Mouse (Mus musculus): Measurements from ENCODE around the gene Msh5.
A peak's percentile ranks its signal among the peaks of the same experiment; 100 is the strongest.

The Msh5 gene

DNA sequence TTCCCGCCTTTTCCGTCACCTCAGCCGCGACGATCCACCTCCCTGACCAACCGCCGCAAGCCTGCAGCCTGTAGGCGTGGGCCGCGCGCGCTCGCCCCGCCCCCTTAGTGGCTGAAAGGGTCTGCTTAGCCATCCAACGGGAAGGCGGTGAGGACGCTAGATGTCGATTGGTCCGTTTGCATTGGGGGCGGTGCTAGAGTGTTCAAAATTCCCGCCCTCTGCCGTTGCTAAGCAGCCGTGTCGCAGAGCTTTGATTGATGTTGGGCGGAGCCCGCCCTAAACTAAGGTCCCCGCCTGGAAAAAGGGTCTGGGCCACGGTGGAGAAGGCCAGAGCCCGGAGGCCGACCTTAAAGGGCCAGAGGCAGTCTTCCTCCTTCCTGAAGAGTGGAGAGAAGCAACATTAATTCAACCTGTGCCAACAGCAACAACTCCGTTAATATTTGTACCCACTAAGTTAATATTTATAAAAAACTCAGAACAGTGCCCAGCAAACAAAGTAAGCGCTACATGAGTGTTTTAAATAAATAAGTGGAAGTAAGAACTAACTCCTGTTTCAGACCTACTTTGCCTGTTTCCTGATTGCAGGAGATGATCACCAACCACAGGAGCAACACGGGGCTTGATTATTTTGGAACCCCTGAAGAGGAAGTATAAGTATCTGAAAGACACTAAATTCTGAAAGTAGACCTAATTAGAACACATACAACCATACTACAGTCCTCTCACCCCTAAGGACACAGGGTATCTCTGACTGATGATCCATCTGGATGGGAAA lies at the start of gene Msh5:
Gene Msh5, minus strand, starts transcription at position 65 of the 775 bp plus-strand sequence.
- DNase-seq (ENCODE audit: low spot score in 2 of 2) = peak; percentile 91 to 92

GRCm38 (mm10) chr17:35094475-35095365 lies 48.2 kb upstream of the Msh5 start:
- no peak for DNase-seq (ENCODE audit: low spot score in 2 of 2)

- no peak for DNase-seq (ENCODE audit: low spot score in 2 of 2)
Measured at GRCm38 (mm10) chr17:35092403-35093198, 46.1 kb upstream of the Msh5 start.

GRCm38 (mm10) chr17:35090166-35090932 lies 43.8 kb upstream of the Msh5 start:
- no peak for DNase-seq (ENCODE audit: low spot score in 2 of 2)

- DNase-seq (ENCODE audit: low spot score in 2 of 2) = peak; percentile 92 to 97
Measured at GRCm38 (mm10) chr17:35088825-35089644, 42.5 kb upstream of the Msh5 start, which contains the start of gene Abhd16a. Abhd16a (plus strand) TSS chr17:35089263.

GRCm38 (mm10) chr17:35088151-35088550 lies 41.6 kb upstream of the Msh5 start:
- no peak for DNase-seq (ENCODE audit: low spot score in 2 of 2)

DNA sequence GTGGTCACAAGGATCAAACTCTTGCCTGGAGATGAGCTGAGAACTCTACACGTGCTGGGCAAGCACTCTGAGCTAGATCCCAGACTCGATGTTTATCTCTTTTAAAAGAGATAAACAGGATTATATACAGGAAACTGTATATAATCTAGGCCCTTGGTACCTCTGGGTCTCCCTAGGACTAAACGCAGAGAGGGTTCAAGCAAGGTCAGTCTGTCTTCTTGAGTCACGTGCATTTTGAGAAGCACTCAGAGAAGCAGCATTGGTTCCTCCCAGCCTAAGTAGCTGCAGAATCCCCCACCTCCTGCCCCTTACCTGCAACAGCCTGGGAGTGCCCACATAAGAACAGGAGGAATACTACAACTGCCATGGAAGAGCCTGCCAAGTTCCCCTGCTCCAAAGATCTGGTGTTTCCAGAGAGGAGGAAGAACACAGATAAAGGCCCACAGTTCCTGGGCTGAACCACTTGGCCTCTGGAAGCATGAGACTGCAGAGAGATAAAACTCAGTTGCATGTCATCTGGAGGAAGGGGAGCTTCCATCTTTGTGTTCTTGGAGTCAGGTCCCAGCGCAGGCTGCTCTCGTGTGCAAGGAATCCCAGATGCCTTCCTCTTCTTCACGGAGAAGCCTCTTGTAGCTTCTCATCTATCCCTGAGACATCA lies 38.8 kb upstream of the Msh5 start, which contains the start of gene Ly6g6f:
Gene Ly6g6f, minus strand, starts transcription at position 403 of the 658 bp plus-strand sequence.
- DNase-seq (ENCODE audit: low spot score in 2 of 2) = no peak

GRCm38 (mm10) chr17:35083929-35084497 lies 37.5 kb upstream of the Msh5 start:
- DNase-seq (ENCODE audit: low spot score in 2 of 2) = no peak

GRCm38 (mm10) chr17:35082841-35083576 lies 36.5 kb upstream of the Msh5 start:
- no peak for DNase-seq (ENCODE audit: low spot score in 2 of 2)

DNA sequence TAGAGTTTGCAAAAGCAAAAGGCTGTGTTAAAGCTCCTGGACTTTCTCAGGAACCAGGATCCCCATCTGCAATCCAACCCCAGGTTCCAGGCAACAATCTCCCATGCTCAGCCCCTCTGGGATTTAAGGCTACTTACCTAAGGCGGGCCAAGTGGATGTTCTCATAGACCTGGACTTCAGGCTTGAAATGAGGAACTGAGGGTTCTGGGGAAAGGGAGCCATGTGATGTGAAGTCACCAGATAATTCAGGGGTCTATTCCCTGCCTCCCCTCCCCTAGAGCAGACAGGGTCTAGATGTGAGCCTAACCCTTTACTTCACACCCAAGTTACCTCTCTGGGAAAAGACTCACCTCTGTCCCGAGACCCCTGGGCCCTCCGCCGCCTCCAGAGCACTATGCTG lies 34.2 kb upstream of the Msh5 start:
- no peak for DNase-seq (ENCODE audit: low spot score in 2 of 2)

DNA sequence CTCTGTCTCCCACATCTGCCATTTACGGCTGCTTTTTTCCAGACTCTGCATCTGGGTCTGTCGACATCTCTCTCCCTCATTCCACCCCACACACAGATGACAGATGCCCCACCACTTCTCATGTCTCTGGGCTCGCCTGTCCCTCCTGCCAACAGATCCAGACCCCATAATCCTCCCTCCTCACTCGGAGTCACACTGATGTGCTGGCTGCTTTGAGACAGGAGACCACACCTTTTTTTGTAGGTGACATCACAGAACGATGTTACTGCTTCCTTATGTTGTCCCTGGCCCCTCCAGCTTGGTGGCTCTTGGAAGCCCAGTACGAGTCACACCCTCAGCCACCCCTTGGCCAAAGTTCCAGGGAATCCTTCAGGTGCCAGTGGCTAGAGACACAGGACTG lies 33.7 kb upstream of the Msh5 start:
- no peak for DNase-seq (ENCODE audit: low spot score in 2 of 2)

DNA sequence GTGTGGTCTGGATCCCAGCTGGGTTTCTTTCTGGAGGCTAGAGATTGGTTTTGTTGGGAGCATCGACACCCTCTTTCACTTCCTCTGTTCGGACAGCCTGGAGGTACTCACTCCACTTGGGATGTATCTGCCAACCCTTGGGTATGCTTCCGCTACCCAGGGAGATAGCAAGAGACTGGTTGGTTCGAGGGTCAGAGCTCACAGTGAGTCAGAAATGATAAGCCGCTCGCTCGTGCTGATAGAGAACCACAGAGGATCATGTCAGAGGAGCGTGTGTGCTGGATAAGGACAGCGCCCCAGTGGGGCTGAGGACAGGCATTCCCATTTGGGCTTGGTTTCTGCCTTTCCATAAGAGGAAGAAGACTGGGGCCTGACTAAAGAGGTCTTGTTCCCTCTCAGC lies 33.2 kb upstream of the Msh5 start:
- no peak for DNase-seq (ENCODE audit: low spot score in 2 of 2)

DNA sequence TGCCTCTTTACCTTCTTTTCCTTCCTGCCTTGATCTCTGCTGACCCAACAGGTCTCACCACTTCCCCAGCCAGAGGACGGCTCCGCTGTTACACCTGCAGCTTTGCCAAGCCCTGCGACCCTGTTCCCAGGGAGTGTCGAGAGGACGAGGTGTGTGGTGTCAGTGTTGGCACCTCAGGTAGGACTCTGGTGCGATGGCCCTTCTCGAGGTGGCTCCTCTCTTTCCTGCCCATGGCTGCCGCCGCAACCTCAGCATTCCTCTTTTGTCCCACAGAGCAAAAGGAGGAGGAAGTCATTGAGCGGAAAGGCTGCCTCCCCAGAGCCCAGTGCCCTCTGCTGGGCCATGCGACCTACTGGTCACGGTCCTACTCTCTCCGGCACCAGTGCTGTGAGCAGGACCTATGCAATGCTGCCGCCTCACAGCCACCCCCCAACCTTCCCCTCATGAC lies 31.3 kb upstream of the Msh5 start, which contains the start of gene Ly6g6d:
Gene Ly6g6d, minus strand, starts transcription at position 280 of the 448 bp plus-strand sequence.
- DNase-seq (ENCODE audit: low spot score in 2 of 2) = no peak

GRCm38 (mm10) chr17:35077285-35077684 lies 30.7 kb upstream of the Msh5 start:
- no peak for DNase-seq (ENCODE audit: low spot score in 2 of 2)

DNA sequence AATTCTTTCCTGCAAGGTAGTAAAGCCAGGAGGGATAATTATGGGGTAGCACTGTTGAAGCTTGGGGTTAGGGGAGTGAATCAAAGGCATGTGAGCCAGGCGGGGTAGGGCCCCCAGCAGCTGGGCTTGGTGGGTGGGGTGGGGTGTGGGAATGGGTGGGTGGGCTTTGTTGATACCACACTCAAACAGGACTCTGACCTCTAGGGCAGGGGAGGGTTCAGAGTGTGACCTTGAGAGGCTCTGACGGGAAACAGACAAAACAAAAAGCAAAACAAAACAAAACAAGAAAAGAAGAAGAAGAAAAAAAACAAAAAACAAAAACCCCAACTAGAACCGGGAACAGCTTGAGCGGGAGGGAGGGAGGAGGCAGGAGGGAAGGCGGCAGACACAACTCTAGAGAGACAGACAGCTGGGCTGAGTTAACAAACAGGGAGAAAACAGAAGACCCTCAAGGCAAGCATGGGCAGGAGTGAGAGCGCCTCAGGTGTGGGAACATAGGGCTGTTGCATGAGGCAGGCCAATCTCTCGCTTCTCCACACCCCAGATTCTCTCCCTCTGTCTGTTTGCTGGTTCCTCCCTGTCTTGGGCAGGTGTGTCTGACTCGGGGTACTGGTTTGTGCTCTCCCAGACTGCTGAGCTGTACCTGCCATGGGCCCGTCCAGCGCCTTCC lies 30.1 kb upstream of the Msh5 start, which contains the start of gene Ly6g6e:
Gene Ly6g6e, plus strand, starts transcription at position 396 of the 670 bp plus-strand sequence.
- DNase-seq (ENCODE audit: low spot score in 2 of 2) = no peak

GRCm38 (mm10) chr17:35074097-35074496 lies 27.6 kb upstream of the Msh5 start:
- DNase-seq (ENCODE audit: low spot score in 2 of 2) = no peak

DNA sequence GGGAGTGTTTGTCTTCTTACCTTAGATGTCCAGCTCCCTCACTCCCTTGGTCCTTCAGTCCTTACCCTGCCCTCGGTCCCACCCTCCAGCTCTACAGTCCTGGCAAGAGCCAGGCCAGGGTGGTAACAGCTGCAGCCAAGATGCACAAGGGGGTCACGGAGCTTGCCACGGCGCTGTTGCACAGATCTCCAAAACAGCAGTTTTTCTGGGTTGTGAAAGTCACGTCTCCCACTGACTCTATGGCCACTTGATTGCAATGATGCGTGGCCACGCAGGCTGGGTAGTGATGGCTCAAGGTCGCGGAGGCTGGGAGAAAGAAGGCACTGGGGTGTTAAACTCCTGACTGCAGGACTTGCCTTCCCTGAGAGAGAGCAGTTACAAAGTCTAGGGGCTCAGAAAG lies 24.9 kb upstream of the Msh5 start:
- DNase-seq (ENCODE audit: low spot score in 2 of 2) = no peak
